Mouse (Mus musculus) cortical plate, adult 2 months (tissue): Measurements from ENCODE around the gene Gm10306. TPM values are rescaled to one million over a fixed set of nuclear protein-coding genes. Genes with fewer than 3 reads are reported as not detected.

Experiments used
- H3K27ac ChIP-seq: fragments of 200-500 bp; 2 replicates; pipeline ENCODE4 v1.5.1; 2012; ENCODE audit warnings: low read length, control low read depth, inconsistent platforms; ENCODE audit not compliant: insufficient read depth
- H3K4me1 ChIP-seq: fragments of 200-500 bp; 2 replicates; pipeline ENCODE4 v1.6.1; 2011; ENCODE audit warnings: low read length; ENCODE audit not compliant: control insufficient read depth, insufficient read depth
- H3K4me3 ChIP-seq: fragments of 200-500 bp; 2 replicates; pipeline ENCODE4 v1.5.1; 2011; ENCODE audit warnings: mild to moderate bottlenecking, low read length, control low read depth; ENCODE audit not compliant: insufficient read depth
- CTCF ChIP-seq: fragments of 200-500 bp; IDR thresholded peaks from 2 replicates; pipeline ENCODE4 v1.5.1; 2011; ENCODE audit warnings: mild to moderate bottlenecking, control low read depth, low read length; ENCODE audit not compliant: insufficient read depth; ENCODE audit errors: extremely low read depth
- POLR2A ChIP-seq: fragments of 200-500 bp; IDR thresholded peaks from 2 replicates; pipeline ENCODE4 v1.6.1; 2011; ENCODE audit warnings: mild to moderate bottlenecking, low read length, control low read depth; ENCODE audit not compliant: insufficient read depth; ENCODE audit errors: extremely low read depth
- polyA plus RNA-seq: library from polyadenylated mRNA; depleted of rRNA; stranded (reverse); fragments of >200 nt; gene quantifications from 2 replicates; pipeline ENCODE4 v1.2.3, GENCODE M21; 2012; rRNA removed

The Gm10306 gene
- polyA plus RNA-seq, 1 experiment = not detected

DNA sequence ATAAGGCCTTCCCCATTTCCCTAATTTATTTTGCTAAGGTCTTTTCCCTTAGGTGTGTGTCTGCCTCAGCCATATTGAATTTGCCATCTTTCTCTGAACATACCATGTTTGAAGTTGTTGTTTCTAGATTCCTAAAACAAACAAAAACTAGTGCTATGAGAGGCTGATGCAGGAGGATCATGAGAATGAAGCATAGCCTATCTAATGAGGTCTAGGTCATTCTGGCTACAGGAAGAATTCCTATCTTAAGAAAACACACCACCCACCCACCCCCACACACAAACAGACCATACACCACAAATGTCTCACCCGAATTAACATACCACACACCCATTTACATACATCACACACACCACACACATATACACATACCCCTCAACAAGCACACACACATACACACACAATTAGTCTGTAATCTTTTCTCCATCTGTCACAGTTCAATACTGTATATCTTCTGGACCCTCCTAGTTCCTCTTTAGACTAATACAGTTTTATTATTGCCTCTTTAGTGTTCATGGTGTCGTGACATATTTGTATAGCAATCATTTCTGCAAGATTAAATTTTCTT lies 48.2 kb downstream of the Gm10306 start:
- Histone ChIP-seq H3K27ac (no peak overlapping the region), H3K4me1 (peaks cover 1% of the 10 kb centered on the region; the same call in 1 of the 2 replicates), H3K4me3 (no peak overlapping the region)
- TF ChIP-seq CTCF (no peak), POLR2A (no peak)

DNA sequence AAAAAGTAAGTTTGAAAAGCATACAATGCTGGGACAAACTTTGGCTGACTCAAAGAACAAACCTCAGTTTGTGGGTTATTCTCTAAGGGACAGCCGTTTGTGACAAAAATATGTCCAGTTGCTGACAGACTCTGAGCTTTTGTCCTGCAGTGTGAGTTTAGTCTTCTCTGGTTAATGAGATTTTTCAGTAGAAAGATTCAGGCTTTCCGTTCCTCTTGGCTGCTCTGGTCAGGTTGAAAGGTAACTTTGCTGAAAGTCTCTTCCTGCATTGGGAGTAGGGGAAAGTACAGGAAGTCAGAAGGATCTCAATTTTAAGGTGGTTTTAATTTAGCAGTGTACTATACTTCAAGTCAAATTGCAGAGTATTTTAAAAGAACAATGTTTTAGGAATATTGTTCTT lies 49.2 kb downstream of the Gm10306 start:
- H3K4me1 ChIP-seq = peaks cover 1% of the 10 kb centered on the region; the same call in 1 of the 2 replicates
- no peak overlapping the region for H3K27ac ChIP-seq
- TF ChIP-seq CTCF (no peak), POLR2A (no peak)
- no peak overlapping the region for H3K4me3 ChIP-seq

Other genes starting within 250 kb of the Gm10306 start
- 8.7 and 9.1 TPM in 2 replicates for gene Caap1, start 250 bp downstream of the Gm10306 start, polyA plus RNA-seq
- 29.6 and 30.6 TPM in 2 replicates for gene Plaa, start 46.7 kb downstream of the Gm10306 start, polyA plus RNA-seq
- gene Ift74, start 57.9 kb downstream of the Gm10306 start, polyA plus RNA-seq = 14.9 and 16.1 TPM in 2 replicates
- gene Lrrc19, start 93.6 kb downstream of the Gm10306 start, polyA plus RNA-seq = not detected in 2 replicates
- gene Tek, start 182.7 kb downstream of the Gm10306 start, polyA plus RNA-seq = 10.4 and 11.4 TPM in 2 replicates